Mouse (Mus musculus): ENCODE data around the gene Gp1bb.

DNA sequence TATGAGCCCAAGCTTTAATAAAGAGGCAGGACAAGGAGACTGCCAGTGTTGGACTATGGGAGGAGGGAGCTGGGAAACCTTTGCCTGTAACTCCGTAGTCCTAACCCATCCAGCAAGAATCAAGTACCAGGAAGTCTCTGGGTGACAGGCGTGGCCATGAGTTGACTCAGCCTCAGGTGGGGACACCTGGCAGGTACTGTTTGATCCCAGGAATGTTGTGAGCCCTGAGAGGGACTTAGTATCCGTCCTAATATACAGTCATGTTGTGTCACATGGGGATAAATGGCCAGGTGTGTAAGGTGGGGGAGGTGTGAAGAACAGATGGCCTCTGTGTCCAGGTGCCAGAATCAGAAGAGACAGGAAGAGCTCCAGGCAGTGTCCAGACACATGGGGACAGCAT, 26.9 kb upstream of the Gp1bb start:
- TF ChIP-seq POLR2A (IDR thresholded peaks at IDR 0.05; ENCODE audit: borderline replicate concordance, control insufficient read depth, low read depth, low read length): no peak
- TF ChIP-seq CTCF (IDR thresholded peaks at IDR 0.05; ENCODE audit: control insufficient read depth, insufficient read depth, low read length): no peak

Measured in bone marrow, adult 2 months (tissue).